Mouse (Mus musculus): ENCODE measurements around the gene Nckipsd. TPM values are rescaled to one million over a fixed set of nuclear protein-coding genes. Genes with fewer than 3 reads are reported as not detected.

Gene Nckipsd
- polyA plus RNA-seq, 1 experiment from 2014 or later: 15.2 TPM

DNA sequence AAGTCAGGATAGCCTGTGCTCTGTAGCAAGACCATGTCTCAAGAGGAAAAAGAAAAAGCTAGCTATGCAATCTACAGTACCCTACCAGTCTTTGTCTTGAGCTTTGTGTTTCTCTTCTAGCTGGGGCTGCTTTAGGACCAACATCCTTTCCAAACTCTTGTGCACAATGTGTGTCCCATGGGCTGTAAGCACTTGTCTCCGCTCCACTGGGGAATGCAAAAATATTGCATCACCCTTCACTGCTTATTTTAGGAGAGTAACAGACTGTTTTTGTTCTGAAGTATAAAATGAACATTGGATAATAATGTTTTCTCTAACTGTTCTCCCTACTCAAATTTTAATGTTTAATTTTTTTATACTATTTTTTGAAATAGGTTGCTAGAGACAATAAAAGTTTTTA lies 21.7 kb upstream of the Nckipsd start:
- no peaks in the 10 kb centered on the region for H3K27me3 ChIP-seq
- H3K4me2 ChIP-seq: peak overlapping the region; percentile 86
- no peak for ATAC-seq
- H3K9me3 ChIP-seq (replicated peaks): no peaks in the 10 kb centered on the region
- 94% methylated on average over 1 of the region's 1 CpGs for WGBS
- H3K4me3 ChIP-seq: peak overlapping the region; percentile 91
- H3K27ac ChIP-seq: no peak overlapping the region
- peaks cover 5% of the 10 kb centered on the region; the same call in 1 of the 2 replicates for H3K36me3 ChIP-seq (ENCODE audit: poor library complexity, severe bottlenecking)
- H3K4me1 ChIP-seq: peaks cover 67% of the 10 kb centered on the region
- H3K9ac ChIP-seq: 0 out of 2 replicates have a peak overlapping the region, but pooled peaks have one; percentile 97

DNA sequence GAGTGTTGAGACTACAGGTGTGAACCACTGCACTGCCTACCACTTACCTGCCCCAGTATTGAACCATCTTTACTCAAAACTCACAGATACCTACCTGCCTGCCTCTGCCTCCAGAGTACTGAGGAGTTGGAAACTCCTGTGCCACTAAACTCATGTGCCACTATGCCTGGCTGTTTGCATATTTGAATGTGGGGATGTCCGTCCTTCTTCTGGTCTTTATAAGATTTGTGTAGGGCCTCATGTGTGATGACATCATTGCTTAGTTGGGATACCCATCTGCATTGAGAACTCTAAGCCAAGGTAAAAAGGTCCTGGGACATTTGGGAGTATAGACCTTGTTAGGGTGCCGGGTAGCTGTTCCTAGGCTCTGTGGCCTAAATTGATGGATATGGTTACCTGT lies 21.1 kb upstream of the Nckipsd start:
- WGBS: 89% methylated on average over 2 of the region's 2 CpGs
- H3K4me1 ChIP-seq: peaks cover 73% of the 10 kb centered on the region
- no peaks in the 10 kb centered on the region for H3K27me3 ChIP-seq
- no peaks in the 10 kb centered on the region for H3K9me3 ChIP-seq (replicated peaks)
- H3K9ac ChIP-seq: no peak overlapping the region
- ATAC-seq: no peak
- H3K27ac ChIP-seq: no peak overlapping the region
- H3K4me3 ChIP-seq: 0 out of 2 replicates have a peak overlapping the region, but pooled peaks have one; percentile 2
- H3K36me3 ChIP-seq (ENCODE audit: poor library complexity, severe bottlenecking): peaks cover 7% of the 10 kb centered on the region; the same call in 1 of the 2 replicates
- peak overlapping the region; percentile 86 for H3K4me2 ChIP-seq

DNA sequence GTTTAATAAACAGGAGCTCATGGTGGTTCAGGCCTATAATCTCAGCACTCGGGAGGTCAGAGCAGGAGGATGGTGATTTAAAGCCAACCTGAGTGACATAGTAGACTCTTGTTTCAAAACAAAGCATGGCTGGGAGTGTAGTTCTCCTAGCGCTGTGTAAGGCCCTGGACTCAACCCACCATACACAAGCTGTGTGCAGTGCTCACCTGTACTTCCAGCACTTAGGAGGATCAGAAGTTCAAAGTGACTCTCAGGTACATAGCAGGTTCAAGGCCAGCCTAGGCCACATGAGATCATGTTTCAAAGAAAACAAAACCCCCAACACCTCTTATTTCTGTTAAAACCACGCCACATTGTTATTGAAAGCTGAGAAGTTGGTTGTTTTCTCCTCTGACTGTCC lies 19.5 kb upstream of the Nckipsd start:
- ATAC-seq: no peak
- Histone ChIP-seq H3K27ac (no peak overlapping the region), H3K9me3 (replicated peaks) (no peaks in the 10 kb centered on the region), H3K9ac (no peak overlapping the region), H3K36me3 (ENCODE audit: poor library complexity, severe bottlenecking) (peaks cover 7% of the 10 kb centered on the region; the same call in 1 of the 2 replicates), H3K27me3 (no peaks in the 10 kb centered on the region), H3K4me1 (peaks cover 80% of the 10 kb centered on the region), H3K4me3 (no peak overlapping the region), H3K4me2 (peak overlapping the region; percentile 86)
- 82% methylated on average over 3 of the region's 3 CpGs for WGBS

DNA sequence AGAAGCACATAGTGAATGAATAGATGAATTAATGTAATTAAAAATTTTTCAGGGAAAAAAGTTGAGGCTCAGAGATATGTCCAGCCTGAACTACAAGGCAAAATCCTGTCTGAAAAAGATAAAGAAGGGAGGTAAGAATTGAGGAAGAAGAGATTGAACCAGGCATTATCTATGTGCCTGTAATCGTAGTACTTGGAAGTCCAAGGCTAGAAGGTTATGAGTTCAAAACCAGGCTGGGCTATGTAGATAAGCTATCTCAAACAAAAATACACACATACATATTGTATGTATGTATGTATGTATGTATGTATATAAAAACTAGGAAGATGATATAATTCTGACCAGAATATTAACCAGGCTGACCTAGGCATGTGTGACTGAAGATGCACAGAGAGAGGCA lies 15.9 kb upstream of the Nckipsd start:
- WGBS: 87% methylated on average over 1 of the region's 1 CpGs
- H3K36me3 ChIP-seq (ENCODE audit: poor library complexity, severe bottlenecking): peaks cover 18% of the 10 kb centered on the region
- H3K4me2 ChIP-seq: peak overlapping the region; percentile 14; the same call in 1 of the 2 replicates
- H3K27me3 ChIP-seq: no peaks in the 10 kb centered on the region
- H3K9me3 ChIP-seq (replicated peaks): no peaks in the 10 kb centered on the region
- no peak for ATAC-seq
- no peak overlapping the region for H3K27ac ChIP-seq
- peaks cover 91% of the 10 kb centered on the region for H3K4me1 ChIP-seq
- H3K4me3 ChIP-seq: no peak overlapping the region
- no peak overlapping the region for H3K9ac ChIP-seq

DNA sequence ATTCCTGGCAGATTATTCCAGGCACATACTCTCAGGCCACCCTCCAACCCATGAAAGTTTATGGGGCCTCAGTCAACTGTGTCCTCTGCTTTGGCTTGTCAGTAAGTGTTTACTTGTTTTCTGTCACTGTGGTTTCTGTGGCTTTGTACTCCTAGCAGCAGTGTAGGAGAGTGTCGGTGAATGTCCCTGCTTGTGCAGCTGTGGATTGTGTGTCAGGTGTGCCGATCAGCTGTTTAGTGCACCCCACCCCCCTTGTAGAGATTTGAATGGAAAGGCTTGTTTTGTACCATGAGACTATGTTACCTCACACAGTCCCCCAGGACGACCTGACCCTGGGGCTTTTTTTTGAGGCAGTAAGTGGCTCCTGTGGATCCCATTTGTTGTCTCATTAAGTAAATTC lies 15.4 kb upstream of the Nckipsd start:
- H3K9ac ChIP-seq: no peak overlapping the region

DNA sequence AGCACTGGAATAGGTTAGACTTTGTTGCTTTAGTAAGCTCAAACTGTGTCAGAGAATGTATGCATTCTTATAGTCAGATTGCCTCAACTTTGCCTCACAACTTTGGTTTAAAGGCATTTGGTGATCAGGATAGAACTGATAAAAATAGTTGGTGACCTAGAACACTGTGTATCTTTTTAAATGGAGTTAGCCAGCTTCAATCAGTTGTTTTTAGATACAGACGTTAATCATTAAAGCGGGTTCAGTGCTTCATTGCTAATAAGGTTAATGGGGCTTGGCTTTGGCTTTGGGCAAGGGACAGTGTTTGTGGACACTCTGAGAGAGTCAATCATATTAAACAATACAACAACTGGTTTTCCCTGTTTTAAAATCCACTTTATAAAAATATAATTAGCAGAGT lies 12.9 kb upstream of the Nckipsd start:
- Histone ChIP-seq H3K27me3 (no peaks in the 10 kb centered on the region), H3K36me3 (ENCODE audit: poor library complexity, severe bottlenecking) (peaks cover 46% of the 10 kb centered on the region), H3K27ac (no peak overlapping the region), H3K4me3 (no peak overlapping the region), H3K4me1 (peaks cover 69% of the 10 kb centered on the region), H3K4me2 (peak overlapping the region; percentile 35), H3K9ac (no peak overlapping the region), H3K9me3 (replicated peaks) (no peaks in the 10 kb centered on the region)
- ATAC-seq: no peak
- 47% methylated on average over 2 of the region's 2 CpGs for WGBS

More for the DNA sequence above, 15.4 kb upstream of the Nckipsd start:
- Histone ChIP-seq H3K4me3 (no peak overlapping the region), H3K4me2 (peak overlapping the region; percentile 14; the same call in 1 of the 2 replicates), H3K27ac (no peak overlapping the region), H3K36me3 (ENCODE audit: poor library complexity, severe bottlenecking) (peaks cover 22% of the 10 kb centered on the region), H3K9me3 (replicated peaks) (no peaks in the 10 kb centered on the region), H3K27me3 (no peaks in the 10 kb centered on the region), H3K4me1 (peaks cover 88% of the 10 kb centered on the region)
- ATAC-seq: no peak
- WGBS: 31% methylated on average over 3 of the region's 3 CpGs

DNA sequence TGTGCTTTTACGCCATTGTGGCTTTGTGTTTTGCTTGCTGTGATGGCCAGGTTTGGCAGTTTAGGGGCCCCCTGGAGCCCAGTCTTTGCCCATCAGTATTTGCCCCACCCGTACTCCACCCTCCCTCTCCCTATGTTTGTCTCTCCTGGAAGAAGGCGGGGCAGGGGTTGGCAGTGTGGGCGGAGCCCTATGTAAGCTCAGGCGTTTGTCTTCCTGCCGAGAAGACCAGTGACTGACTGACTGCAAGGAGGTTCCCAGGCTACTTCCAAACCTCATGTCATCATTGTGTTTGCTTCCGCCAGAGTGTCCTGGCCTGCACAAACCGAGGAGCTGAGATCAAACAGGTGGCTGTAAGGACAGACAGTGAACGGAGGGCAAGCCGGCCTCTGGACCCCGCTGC lies 12.4 kb upstream of the Nckipsd start:
- H3K4me3 ChIP-seq: peak overlapping the region; percentile 3; the same call in 1 of the 2 replicates
- H3K9ac ChIP-seq: peak overlapping the region; percentile 9; the same call in 1 of the 2 replicates
- H3K4me2 ChIP-seq: peak overlapping the region; percentile 35
- H3K27ac ChIP-seq: peak overlapping the region; percentile 52
- WGBS: 34% methylated on average over 11 of the region's 11 CpGs
- peaks cover 64% of the 10 kb centered on the region for H3K4me1 ChIP-seq
- no peaks in the 10 kb centered on the region for H3K27me3 ChIP-seq
- H3K36me3 ChIP-seq (ENCODE audit: poor library complexity, severe bottlenecking): peaks cover 49% of the 10 kb centered on the region
- ATAC-seq: no peak
- no peaks in the 10 kb centered on the region for H3K9me3 ChIP-seq (replicated peaks)

DNA sequence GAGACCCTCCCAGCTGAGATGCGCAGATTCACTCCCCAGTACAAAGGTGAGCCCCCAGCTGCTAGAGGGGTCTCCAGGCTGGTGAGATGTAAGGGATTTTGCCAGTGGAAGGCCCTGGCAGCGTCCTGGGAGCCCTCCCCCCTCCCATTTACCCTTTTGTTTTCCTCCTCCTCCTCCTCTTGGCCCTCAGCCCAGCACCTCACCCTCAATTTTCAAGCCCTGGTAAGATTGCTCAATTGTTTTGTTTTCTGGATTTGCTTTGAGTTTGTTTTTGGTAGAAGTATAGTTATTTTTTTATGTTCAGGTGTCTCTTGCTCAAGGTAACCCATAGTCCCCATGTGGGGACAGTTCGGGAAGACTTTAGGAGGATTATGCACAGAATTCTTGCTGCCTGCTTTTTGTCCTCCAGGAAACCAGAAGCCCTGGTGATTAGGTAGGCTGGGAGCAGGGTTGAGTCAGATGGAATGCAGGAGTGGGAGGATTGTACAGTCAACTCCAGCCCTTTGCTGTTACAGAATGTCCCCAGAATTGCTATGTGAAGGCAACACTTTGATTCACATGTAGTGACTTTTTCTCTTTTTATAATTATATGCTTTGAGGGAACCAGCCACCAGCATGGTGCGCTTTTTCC lies 11.7 kb upstream of the Nckipsd start:
- no peak for ATAC-seq
- peaks cover 59% of the 10 kb centered on the region for H3K4me1 ChIP-seq
- H3K4me2 ChIP-seq: peak overlapping the region; percentile 35
- no peak overlapping the region for H3K4me3 ChIP-seq
- no peaks in the 10 kb centered on the region for H3K27me3 ChIP-seq
- H3K9me3 ChIP-seq (replicated peaks): no peaks in the 10 kb centered on the region
- peaks cover 56% of the 10 kb centered on the region for H3K36me3 ChIP-seq (ENCODE audit: poor library complexity, severe bottlenecking)
- 0 out of 2 replicates have a peak overlapping the region, but pooled peaks have one; percentile 9 for H3K9ac ChIP-seq
- peak overlapping the region; percentile 52 for H3K27ac ChIP-seq
- WGBS: 55% methylated on average over 4 of the region's 4 CpGs

DNA sequence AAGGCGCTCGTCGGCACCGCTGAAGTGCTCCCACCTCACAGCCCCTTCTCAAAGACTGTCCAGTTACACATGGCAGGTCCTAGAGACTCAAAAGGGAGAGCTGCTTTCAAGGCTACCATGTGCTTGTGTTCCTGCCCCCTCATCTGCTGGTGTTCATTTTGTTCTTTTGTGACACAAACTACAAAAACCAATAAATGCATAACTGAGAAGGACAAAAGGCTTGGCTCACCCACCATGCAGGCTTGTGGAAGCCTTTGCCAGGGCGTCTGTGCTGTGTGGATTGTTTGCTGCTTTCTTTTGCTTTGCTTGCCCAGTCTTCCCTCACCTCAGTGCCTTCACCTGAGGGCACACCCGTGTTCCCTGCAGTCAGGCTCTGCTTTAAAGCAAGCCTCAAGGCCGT lies 10.7 kb upstream of the Nckipsd start:
- Histone ChIP-seq H3K4me1 (peaks cover 49% of the 10 kb centered on the region), H3K27ac (no peak overlapping the region)

DNA sequence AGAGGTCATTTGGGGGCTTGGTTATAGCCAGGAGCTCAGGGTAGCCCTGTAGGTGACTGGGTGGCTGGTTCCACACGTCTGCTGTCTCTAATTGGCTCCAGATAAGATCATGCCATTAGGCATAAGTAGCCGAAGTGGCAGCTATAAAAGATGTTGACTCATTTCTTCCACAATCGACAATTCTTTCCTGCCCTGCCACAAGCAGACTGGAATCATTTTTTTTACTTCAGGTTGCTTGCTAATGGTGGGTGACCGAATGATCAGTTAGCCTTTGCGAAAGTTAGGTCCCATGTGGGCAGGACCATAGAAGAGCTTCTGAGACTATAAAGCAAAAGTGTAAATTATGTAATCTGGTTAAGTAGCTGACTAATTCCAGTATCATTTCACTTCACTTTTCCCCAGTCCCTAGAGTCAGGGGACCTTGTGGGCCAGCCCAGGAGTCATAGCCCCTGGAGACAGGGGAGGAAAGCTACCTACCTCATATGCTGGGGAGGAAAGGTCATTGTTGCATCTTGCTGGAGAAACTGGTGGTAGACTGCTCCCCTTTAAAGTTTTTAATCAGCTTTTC lies 9.6 kb upstream of the Nckipsd start:
- H3K9me3 ChIP-seq (replicated peaks): no peaks in the 10 kb centered on the region
- no peak overlapping the region for H3K9ac ChIP-seq
- H3K4me1 ChIP-seq: peaks cover 38% of the 10 kb centered on the region
- H3K36me3 ChIP-seq (ENCODE audit: poor library complexity, severe bottlenecking): peaks cover 73% of the 10 kb centered on the region
- no peaks in the 10 kb centered on the region for H3K27me3 ChIP-seq
- no peak overlapping the region for H3K4me3 ChIP-seq
- no peak overlapping the region for H3K4me2 ChIP-seq
- no peak overlapping the region for H3K27ac ChIP-seq
- WGBS: 89% methylated on average over 5 of the region's 5 CpGs
- no peak for ATAC-seq

More for the DNA sequence above, 10.7 kb upstream of the Nckipsd start:
- no peak overlapping the region for H3K4me3 ChIP-seq
- 76% methylated on average over 7 of the region's 7 CpGs for WGBS
- ATAC-seq: no peak
- H3K4me2 ChIP-seq: no peak overlapping the region
- no peaks in the 10 kb centered on the region for H3K27me3 ChIP-seq
- H3K36me3 ChIP-seq (ENCODE audit: poor library complexity, severe bottlenecking): peaks cover 64% of the 10 kb centered on the region
- H3K9ac ChIP-seq: no peak overlapping the region
- no peaks in the 10 kb centered on the region for H3K9me3 ChIP-seq (replicated peaks)

DNA sequence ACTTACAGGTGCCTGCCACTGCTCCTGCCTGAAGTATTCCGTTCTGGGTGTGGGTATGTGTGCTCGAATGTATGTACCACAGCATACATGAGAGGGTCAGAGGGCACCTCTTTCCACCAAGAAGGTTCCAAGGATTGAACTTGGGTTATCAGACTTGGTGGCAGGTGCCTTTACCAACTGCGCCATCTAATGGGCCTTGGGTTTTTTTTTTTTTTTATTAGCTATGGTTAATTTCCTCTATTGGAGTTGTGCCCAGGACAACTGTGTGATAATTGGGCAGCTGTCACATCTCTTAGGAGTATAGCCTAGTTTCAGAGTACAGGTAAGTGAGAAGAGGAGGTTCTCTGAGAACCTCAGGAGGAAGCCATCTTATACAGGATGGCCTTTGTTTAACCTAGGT lies 8.6 kb upstream of the Nckipsd start:
- Histone ChIP-seq H3K9ac (no peak overlapping the region), H3K27me3 (no peaks in the 10 kb centered on the region), H3K4me2 (no peak overlapping the region), H3K36me3 (ENCODE audit: poor library complexity, severe bottlenecking) (peaks cover 83% of the 10 kb centered on the region), H3K4me3 (no peak overlapping the region), H3K4me1 (peaks cover 29% of the 10 kb centered on the region), H3K9me3 (replicated peaks) (no peaks in the 10 kb centered on the region), H3K27ac (no peak overlapping the region)
- 86% methylated on average over 3 of the region's 3 CpGs for WGBS
- no peak for ATAC-seq

DNA sequence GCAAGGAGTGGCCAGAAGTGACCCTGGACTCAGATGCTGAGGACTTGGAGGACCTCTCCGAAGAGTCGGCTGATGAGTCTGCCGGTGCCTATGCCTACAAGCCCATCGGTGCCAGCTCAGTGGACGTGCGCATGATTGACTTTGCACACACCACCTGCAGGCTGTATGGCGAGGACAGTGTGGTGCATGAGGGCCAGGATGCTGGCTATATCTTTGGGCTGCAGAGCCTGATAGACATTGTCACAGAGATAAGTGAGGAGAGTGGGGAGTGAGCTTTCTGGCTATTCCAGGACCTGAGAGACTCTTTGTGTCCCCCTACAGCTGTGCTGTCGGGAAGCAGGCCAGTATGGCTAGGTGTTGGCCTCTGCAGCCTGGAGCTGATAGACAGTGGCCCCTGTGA lies 2.4 kb upstream of the Nckipsd start:
- H3K9me3 ChIP-seq (replicated peaks): no peaks in the 10 kb centered on the region
- H3K27ac ChIP-seq: no peak overlapping the region
- no peak overlapping the region for H3K4me2 ChIP-seq
- ATAC-seq: no peak
- H3K27me3 ChIP-seq: no peaks in the 10 kb centered on the region
- no peak overlapping the region for H3K9ac ChIP-seq
- H3K4me1 ChIP-seq: peaks cover 15% of the 10 kb centered on the region
- no peak overlapping the region for H3K4me3 ChIP-seq
- 92% methylated on average over 8 of the region's 8 CpGs for WGBS
- peaks cover 70% of the 10 kb centered on the region for H3K36me3 ChIP-seq (ENCODE audit: poor library complexity, severe bottlenecking)

Data from forebrain, embryonic 13.5 days (tissue).